Mouse (Mus musculus): ENCODE data around the gene Lrrc71. TPM values are rescaled to one million over a fixed set of nuclear protein-coding genes. Genes with fewer than 3 reads are reported as not detected.

The Lrrc71 gene
- polyA plus RNA-seq, 1 experiment from 2014 or later: 1.2 TPM

GRCm38 (mm10) chr3:87761408-87762375 is 13.3 kb upstream of the Lrrc71 start:
- H3K36me3 ChIP-seq: no peaks in the 10 kb centered on the region
- no peaks in the 10 kb centered on the region for H3K9me3 ChIP-seq
- H3K4me1 ChIP-seq: peaks cover 5% of the 10 kb centered on the region; the same call in 1 of the 2 replicates
- WGBS: 77% methylated on average over 20 of the region's 20 CpGs
- no peak overlapping the region for H3K4me2 ChIP-seq (replicated peaks)
- H3K27me3 ChIP-seq: no peaks in the 10 kb centered on the region
- H3K4me3 ChIP-seq: no peak overlapping the region
- no peak for ATAC-seq (replicated peaks)
- H3K27ac ChIP-seq (replicated peaks): no peak overlapping the region
- no peak overlapping the region for H3K9ac ChIP-seq (replicated peaks)

DNA sequence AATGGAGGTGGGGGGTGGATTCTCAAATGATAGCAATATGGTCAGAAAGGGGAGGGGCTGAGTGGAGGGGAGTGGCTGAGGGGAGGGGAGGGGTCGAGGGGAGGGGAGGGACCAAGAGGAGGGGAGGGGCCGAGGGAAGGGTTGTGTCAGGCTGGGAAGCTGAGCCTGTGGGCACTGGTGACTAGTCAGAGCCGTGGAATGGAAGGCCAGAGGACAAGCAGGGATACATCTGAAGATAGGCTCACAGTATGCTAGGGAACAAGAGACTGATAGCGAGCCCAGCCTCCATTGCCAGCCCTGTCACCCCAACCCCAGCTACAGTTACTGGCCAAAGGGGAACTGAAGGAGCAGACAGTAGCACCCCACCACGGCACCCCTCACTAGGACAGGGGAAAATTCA is 10.2 kb upstream of the Lrrc71 start:
- Histone ChIP-seq H3K9ac (replicated peaks) (no peak overlapping the region), H3K4me1 (peaks cover 11% of the 10 kb centered on the region), H3K27ac (replicated peaks) (no peak overlapping the region), H3K36me3 (no peaks in the 10 kb centered on the region), H3K9me3 (no peaks in the 10 kb centered on the region), H3K4me2 (replicated peaks) (no peak overlapping the region), H3K27me3 (no peaks in the 10 kb centered on the region), H3K4me3 (no peak overlapping the region)
- 40% methylated on average over 5 of the region's 5 CpGs for WGBS
- ATAC-seq (replicated peaks): no peak

DNA sequence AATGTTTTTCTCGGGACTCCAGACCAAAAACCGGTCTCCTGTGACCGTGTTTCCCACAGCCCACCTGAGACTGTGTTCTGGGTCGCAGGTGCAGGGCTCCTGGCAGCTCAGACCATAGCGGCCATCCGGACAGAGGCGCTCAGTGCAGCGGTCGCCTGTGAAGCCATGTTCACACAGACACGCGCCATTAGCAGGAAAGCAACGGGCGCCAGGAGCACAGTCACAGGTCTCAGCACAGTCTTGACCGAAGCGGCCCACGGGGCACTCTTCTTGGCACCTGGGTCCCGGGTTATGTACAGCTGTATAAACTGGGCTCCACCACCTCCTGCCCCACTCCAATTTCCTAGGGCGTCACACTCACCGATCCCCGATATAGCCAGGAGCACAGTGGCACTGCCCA is 8.1 kb upstream of the Lrrc71 start:
- Histone ChIP-seq H3K4me1 (peaks cover 8% of the 10 kb centered on the region), H3K27me3 (no peaks in the 10 kb centered on the region), H3K36me3 (no peaks in the 10 kb centered on the region), H3K4me2 (replicated peaks) (peak overlapping the region; percentile 52), H3K4me3 (peak overlapping the region; percentile 31; the same call in 1 of the 2 replicates), H3K27ac (replicated peaks) (no peak overlapping the region), H3K9ac (replicated peaks) (peak overlapping the region; percentile 44; the same call in 1 of the 2 replicates), H3K9me3 (no peaks in the 10 kb centered on the region)
- ATAC-seq (replicated peaks): peak; percentile 33; the same call in 1 of the 2 replicates
- 56% methylated on average over 20 of the region's 20 CpGs for WGBS

DNA sequence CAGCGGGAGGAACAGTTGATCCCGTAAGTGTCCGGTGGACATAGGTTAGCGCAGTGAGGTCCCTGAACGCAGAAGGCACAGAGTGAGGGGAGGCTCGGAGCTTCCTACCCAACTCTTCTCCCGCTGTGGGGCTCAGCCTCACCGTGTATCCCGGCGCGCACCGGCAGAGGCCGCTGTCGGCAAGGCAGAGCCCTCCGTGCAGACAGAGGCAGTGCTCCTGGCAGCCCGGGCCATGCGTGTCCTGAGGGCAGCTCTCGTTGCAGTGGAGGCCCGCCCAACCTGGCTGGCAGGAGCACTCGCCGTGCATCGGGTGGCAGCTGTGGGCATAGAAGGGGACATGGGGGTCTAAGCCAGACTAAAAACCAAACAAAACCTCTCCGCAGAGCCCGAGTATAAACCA is 7.5 kb upstream of the Lrrc71 start:
- 2% methylated on average over 24 of the region's 24 CpGs for WGBS
- Histone ChIP-seq H3K9ac (replicated peaks) (peak overlapping the region; percentile 44), H3K36me3 (no peaks in the 10 kb centered on the region), H3K27ac (replicated peaks) (no peak overlapping the region), H3K4me1 (peaks cover 8% of the 10 kb centered on the region), H3K4me2 (replicated peaks) (peak overlapping the region; percentile 52), H3K4me3 (peak overlapping the region; percentile 31), H3K9me3 (no peaks in the 10 kb centered on the region), H3K27me3 (no peaks in the 10 kb centered on the region)
- ATAC-seq (replicated peaks): peak; percentile 92

GRCm38 (mm10) chr3:87753829-87754228 is 5.4 kb upstream of the Lrrc71 start:
- no peaks in the 10 kb centered on the region for H3K36me3 ChIP-seq
- H3K27me3 ChIP-seq: no peaks in the 10 kb centered on the region
- 78% methylated on average over 13 of the region's 13 CpGs for WGBS
- no peak for ATAC-seq (replicated peaks)
- no peak overlapping the region for H3K4me3 ChIP-seq
- H3K4me2 ChIP-seq (replicated peaks): no peak overlapping the region
- H3K27ac ChIP-seq (replicated peaks): no peak overlapping the region
- no peaks in the 10 kb centered on the region for H3K9me3 ChIP-seq
- H3K9ac ChIP-seq (replicated peaks): no peak overlapping the region
- peaks cover 8% of the 10 kb centered on the region for H3K4me1 ChIP-seq

DNA sequence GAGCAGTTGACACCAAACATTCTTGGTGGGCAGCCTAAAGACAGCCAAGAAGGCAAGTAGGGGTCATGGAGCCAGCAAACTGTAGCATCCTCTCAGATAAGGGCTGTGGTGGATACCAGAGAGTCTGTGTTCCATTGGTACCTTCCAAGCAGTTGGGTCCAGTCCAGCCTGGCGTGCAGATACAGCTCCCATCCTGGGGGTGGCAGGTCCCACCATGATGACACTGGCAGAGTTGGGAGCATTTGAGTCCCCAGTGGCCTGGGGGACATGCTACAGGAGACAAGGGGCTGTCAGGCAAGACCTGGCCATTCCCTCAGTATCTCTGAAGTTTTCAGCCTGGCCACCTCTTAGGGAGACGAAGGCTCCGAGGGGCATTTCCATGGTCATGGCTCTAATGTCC is 4.1 kb upstream of the Lrrc71 start:
- 87% methylated on average over 3 of the region's 3 CpGs for WGBS
- Histone ChIP-seq H3K27ac (replicated peaks) (no peak overlapping the region), H3K4me1 (peaks cover 8% of the 10 kb centered on the region), H3K9me3 (no peaks in the 10 kb centered on the region), H3K9ac (replicated peaks) (no peak overlapping the region), H3K4me2 (replicated peaks) (no peak overlapping the region), H3K4me3 (no peak overlapping the region), H3K36me3 (no peaks in the 10 kb centered on the region), H3K27me3 (no peaks in the 10 kb centered on the region)
- ATAC-seq (replicated peaks): no peak

DNA sequence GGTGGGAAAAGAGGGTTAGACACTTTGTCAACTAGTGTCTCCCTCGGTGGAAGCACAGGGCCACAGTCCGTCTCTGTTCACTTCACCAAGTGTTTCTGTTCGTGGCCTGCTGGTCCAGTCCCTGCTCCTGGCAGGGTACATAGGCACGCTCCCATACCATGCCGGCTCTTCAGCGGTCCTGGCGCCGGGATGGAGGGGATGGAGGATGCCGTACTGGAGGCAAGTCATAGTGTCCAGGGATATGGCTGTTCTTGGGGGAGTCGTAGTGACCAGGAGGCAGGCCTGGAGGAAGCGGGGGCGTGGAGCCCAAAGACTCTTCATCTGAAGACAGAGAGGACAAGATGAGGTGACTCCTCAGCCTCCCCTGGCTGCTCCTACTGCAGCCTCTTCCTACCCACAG is 1.6 kb upstream of the Lrrc71 start:
- ATAC-seq (replicated peaks): no peak
- Histone ChIP-seq H3K4me2 (replicated peaks) (no peak overlapping the region), H3K36me3 (no peaks in the 10 kb centered on the region), H3K9me3 (no peaks in the 10 kb centered on the region), H3K4me3 (no peak overlapping the region), H3K4me1 (0 out of 2 replicates have a peak, but pooled peaks cover 5% of the 10 kb centered on the region), H3K27ac (replicated peaks) (no peak overlapping the region), H3K27me3 (no peaks in the 10 kb centered on the region), H3K9ac (replicated peaks) (no peak overlapping the region)
- 92% methylated on average over 12 of the region's 12 CpGs for WGBS

DNA sequence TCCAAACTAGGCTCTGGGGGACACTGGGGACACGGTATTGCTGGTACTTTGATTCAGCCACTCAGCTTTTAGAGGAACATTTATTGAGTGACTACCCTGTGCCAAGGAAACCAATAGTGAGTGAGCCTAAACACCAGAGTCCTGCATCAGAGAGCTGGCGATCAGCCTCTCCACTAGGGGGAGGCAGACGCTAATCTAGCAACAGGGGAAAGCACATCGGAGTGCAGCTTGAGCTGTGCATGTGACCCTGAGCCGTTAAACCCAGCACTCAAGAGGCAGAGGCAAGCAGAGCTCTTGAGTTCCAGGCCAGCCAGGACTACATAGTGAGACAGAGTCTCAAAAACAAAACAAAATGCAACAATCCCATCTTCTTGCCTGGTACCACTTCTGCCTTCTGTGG is 611 bp upstream of the Lrrc71 start:
- WGBS: 16% methylated on average over 5 of the region's 5 CpGs
- no peak for ATAC-seq (replicated peaks)

GRCm38 (mm10) chr3:87745036-87745659 is 3.3 kb downstream of the Lrrc71 start:
- Histone ChIP-seq H3K27me3 (no peaks in the 10 kb centered on the region), H3K9ac (replicated peaks) (no peak overlapping the region), H3K36me3 (no peaks in the 10 kb centered on the region), H3K4me1 (0 out of 2 replicates have a peak, but pooled peaks cover 5% of the 10 kb centered on the region), H3K9me3 (no peaks in the 10 kb centered on the region), H3K4me2 (replicated peaks) (peak overlapping the region; percentile 6; the same call in 1 of the 2 replicates), H3K4me3 (no peak overlapping the region), H3K27ac (replicated peaks) (no peak overlapping the region)
- 42% methylated on average over 18 of the region's 18 CpGs for WGBS
- ATAC-seq (replicated peaks): no peak

More for the DNA sequence above, 611 bp upstream of the Lrrc71 start:
- H3K27me3 ChIP-seq: no peaks in the 10 kb centered on the region
- no peak overlapping the region for H3K4me3 ChIP-seq
- no peak overlapping the region for H3K27ac ChIP-seq (replicated peaks)
- H3K4me1 ChIP-seq: 0 out of 2 replicates have a peak, but pooled peaks cover 5% of the 10 kb centered on the region
- no peaks in the 10 kb centered on the region for H3K9me3 ChIP-seq
- H3K36me3 ChIP-seq: no peaks in the 10 kb centered on the region
- H3K9ac ChIP-seq (replicated peaks): no peak overlapping the region
- H3K4me2 ChIP-seq (replicated peaks): no peak overlapping the region

GRCm38 (mm10) chr3:87743927-87744326 is 4.5 kb downstream of the Lrrc71 start:
- Histone ChIP-seq H3K4me2 (replicated peaks) (no peak overlapping the region), H3K9me3 (no peaks in the 10 kb centered on the region), H3K36me3 (peaks cover 9% of the 10 kb centered on the region; the same call in 1 of the 2 replicates), H3K27me3 (no peaks in the 10 kb centered on the region), H3K27ac (replicated peaks) (no peak overlapping the region), H3K4me1 (0 out of 2 replicates have a peak, but pooled peaks cover 5% of the 10 kb centered on the region), H3K9ac (replicated peaks) (no peak overlapping the region), H3K4me3 (no peak overlapping the region)
- 73% methylated on average over 4 of the region's 4 CpGs for WGBS
- no peak for ATAC-seq (replicated peaks)

GRCm38 (mm10) chr3:87742735-87743134 is 5.7 kb downstream of the Lrrc71 start:
- Histone ChIP-seq H3K36me3 (peaks cover 17% of the 10 kb centered on the region), H3K4me1 (0 out of 2 replicates have a peak, but pooled peaks cover 5% of the 10 kb centered on the region), H3K27ac (replicated peaks) (no peak overlapping the region), H3K27me3 (no peaks in the 10 kb centered on the region), H3K4me2 (replicated peaks) (no peak overlapping the region), H3K4me3 (no peak overlapping the region), H3K9ac (replicated peaks) (no peak overlapping the region), H3K9me3 (no peaks in the 10 kb centered on the region)
- ATAC-seq (replicated peaks): no peak
- 91% methylated on average over 16 of the region's 16 CpGs for WGBS

GRCm38 (mm10) chr3:87742013-87742412 is 6.4 kb downstream of the Lrrc71 start:
- Histone ChIP-seq H3K4me2 (replicated peaks) (no peak overlapping the region), H3K4me1 (0 out of 2 replicates have a peak, but pooled peaks cover 5% of the 10 kb centered on the region), H3K27ac (replicated peaks) (no peak overlapping the region), H3K4me3 (no peak overlapping the region), H3K27me3 (no peaks in the 10 kb centered on the region), H3K9me3 (no peaks in the 10 kb centered on the region), H3K36me3 (peaks cover 23% of the 10 kb centered on the region), H3K9ac (replicated peaks) (no peak overlapping the region)
- 78% methylated on average over 3 of the region's 3 CpGs for WGBS
- ATAC-seq (replicated peaks): no peak

Data from forebrain, embryonic 15.5 days (tissue).